Mouse (Mus musculus) spleen, adult 2 months (tissue): Measurements from ENCODE around the gene Gng8.

Source experiments
- CTCF ChIP-seq: fragments of 200-500 bp; IDR thresholded peaks from 2 replicates; pipeline ENCODE4 v1.5.1; 2011; ENCODE audit warnings: mild to moderate bottlenecking, inconsistent platforms; ENCODE audit not compliant: insufficient read depth, insufficient read length, insufficient replicate concordance; ENCODE audit errors: extremely low read depth
- POLR2A ChIP-seq: fragments of 200-500 bp; IDR thresholded peaks from 2 replicates; pipeline ENCODE4 v1.6.1; 2011; ENCODE audit warnings: low read depth, low read length, inconsistent platforms

- TF ChIP-seq CTCF, result no peak
- no peak for TF ChIP-seq POLR2A
Measured at GRCm38 (mm10) chr7:16900526-16900925, 8.9 kb downstream of the Gng8 start.
